Mouse (Mus musculus) C2C12 (cell line): ENCODE measurements around the gene Syne2.

Source experiments
- CEBPB ChIP-seq: IDR thresholded peaks from one replicate; pipeline ENCODE4 v1.6.1; 2011; ENCODE audit warnings: low read depth, mild to moderate bottlenecking, control low read depth, moderate library complexity
- CTCF ChIP-seq: IDR thresholded peaks from one replicate; pipeline ENCODE4 v1.5.1; 2011; ENCODE audit not compliant: control insufficient read depth, insufficient read depth, insufficient read length
- MAX ChIP-seq: IDR thresholded peaks from one replicate; pipeline ENCODE4 v1.6.1; 2011; ENCODE audit warnings: mild to moderate bottlenecking, control low read depth
- USF1 ChIP-seq: IDR thresholded peaks from one replicate; pipeline ENCODE4 v1.6.1; 2011; ENCODE audit warnings: low read depth, mild to moderate bottlenecking, control low read depth, moderate library complexity

DNA sequence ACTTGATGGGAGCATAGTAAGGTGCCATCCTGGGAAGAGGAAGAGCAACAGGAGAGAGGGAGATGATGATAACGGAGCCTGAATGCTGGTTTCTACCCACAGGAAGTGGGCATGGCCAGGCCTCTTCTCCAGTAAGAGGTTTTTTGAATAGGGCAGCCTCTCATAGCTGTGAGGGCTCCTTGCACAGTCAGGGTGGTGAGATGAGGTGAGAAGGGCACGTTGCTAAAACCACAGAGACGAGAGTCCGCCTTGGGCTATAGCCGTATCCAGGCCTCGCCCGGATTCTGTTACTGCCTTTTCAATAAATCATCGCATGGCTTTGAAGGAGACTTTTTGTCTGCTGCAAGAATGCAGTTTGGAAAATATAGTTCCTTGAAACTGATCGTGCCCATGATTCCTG lies 267.1 kb downstream of the Syne2 start:
- TF ChIP-seq CTCF (no peak), MAX (no peak), CEBPB (no peak), USF1 (no peak)
